Mouse (Mus musculus) megakaryocyte, embryonic 14.5 days (primary cell): Measurements from ENCODE around the gene Obsl1. TPM values are rescaled to one million over a fixed set of nuclear protein-coding genes. Genes with fewer than 3 reads are reported as not detected.

Experiments used
- H3K27me3 ChIP-seq: replicated peaks from 2 replicates; pipeline ENCODE3; 2012; ENCODE audit warnings: inconsistent platforms
- H3K36me3 ChIP-seq: replicated peaks from 2 replicates; pipeline ENCODE3; 2012; ENCODE audit warnings: low read length, inconsistent platforms, mixed read lengths
- H3K4me1 ChIP-seq: 2 replicates; pipeline ENCODE4 v1.6.1; 2012; ENCODE audit warnings: inconsistent platforms
- H3K4me3 ChIP-seq: replicated peaks from 2 replicates; pipeline ENCODE3; 2012; ENCODE audit warnings: moderate library complexity, mild to moderate bottlenecking, inconsistent platforms
- H3K9me3 ChIP-seq: 2 replicates; pipeline ENCODE4 v1.6.1; 2012; ENCODE audit warnings: inconsistent platforms
- FLI1 ChIP-seq: IDR thresholded peaks from 2 replicates; pipeline ENCODE4 v1.6.1; 2012; ENCODE audit warnings: low read length, inconsistent platforms, mixed read lengths
- GATA1 ChIP-seq: IDR thresholded peaks from 3 replicates; pipeline ENCODE4 v1.6.1; 2012; ENCODE audit warnings: mixed read lengths, low read length, inconsistent platforms, borderline replicate concordance
- polyA plus RNA-seq: library from polyadenylated mRNA; stranded (reverse); fragments of >175 nt; gene quantifications from 2 replicates; pipeline ENCODE4 v1.2.3, GENCODE M21; 2012; ENCODE audit warnings: low replicate concordance; ENCODE audit not compliant: insufficient read depth

The Obsl1 gene
- polyA plus RNA-seq, 1 experiment, result 8.6 TPM

DNA sequence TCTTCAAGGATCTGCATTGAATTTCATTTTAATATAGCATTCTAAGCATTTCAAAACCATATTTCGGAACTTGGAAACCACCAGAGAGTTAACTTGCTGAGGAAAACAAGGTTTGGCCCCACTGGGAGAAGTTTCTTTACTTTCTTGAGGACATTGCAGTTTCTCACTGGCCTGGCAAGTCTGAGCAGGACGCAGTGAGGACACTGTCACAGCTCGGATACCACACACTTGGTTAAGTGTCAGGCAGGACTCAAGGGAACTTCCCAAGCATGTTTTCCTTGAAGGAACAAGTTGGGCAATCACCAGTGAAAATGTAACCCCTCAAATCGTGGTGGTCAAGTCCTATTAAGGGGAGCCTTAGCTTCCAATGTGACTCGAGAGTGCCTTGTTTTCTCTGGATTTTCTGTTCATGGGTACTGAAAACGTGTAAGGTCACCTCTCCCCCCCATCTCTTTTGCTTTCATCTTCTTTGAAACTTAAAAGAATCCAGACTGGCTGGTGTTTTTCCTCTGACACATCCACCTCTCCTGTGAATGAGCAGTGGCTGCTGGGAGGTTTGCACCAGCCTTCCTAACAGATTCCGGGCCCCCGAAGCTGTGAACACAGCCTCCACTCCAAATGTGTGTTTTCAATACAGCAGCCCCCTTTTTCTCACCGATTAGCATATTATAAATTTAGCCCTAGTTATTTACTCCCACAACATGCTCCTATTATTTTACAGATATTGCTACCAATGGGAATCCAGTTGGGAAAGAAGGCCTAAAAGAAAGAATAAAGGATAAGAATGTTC is 1.8 kb downstream of the Obsl1 start:
- Histone ChIP-seq H3K4me1 (peaks cover 18% of the 10 kb centered on the region), H3K36me3 (peaks cover 15% of the 10 kb centered on the region), H3K9me3 (no peaks in the 10 kb centered on the region), H3K27me3 (peaks cover 79% of the 10 kb centered on the region), H3K4me3 (no peak overlapping the region)
- TF ChIP-seq GATA1 (no peak), FLI1 (no peak)

DNA sequence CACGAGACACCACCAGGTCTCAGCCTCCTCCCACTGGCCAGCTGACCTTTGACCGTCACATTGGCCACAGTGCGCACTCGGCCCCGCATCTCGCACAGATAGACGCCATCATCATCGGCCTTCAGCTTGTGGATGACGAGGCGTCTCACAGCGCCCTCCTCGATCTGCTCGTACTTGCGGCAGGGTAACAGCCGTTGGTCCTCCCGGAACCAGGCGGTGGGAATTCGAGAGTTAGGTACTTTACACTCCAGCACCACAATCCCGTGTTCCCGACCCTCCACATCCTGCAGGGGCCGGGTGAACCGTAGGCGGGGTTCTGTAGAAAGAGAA is 2.6 kb downstream of the Obsl1 start:
- H3K27me3 ChIP-seq, result peaks cover 81% of the 10 kb centered on the region
- H3K9me3 ChIP-seq, result no peaks in the 10 kb centered on the region
- H3K36me3 ChIP-seq, result peaks cover 18% of the 10 kb centered on the region
- peaks cover 18% of the 10 kb centered on the region for H3K4me1 ChIP-seq
- TF ChIP-seq FLI1 (no peak), GATA1 (no peak)
- H3K4me3 ChIP-seq, result peak overlapping the region; percentile 50

DNA sequence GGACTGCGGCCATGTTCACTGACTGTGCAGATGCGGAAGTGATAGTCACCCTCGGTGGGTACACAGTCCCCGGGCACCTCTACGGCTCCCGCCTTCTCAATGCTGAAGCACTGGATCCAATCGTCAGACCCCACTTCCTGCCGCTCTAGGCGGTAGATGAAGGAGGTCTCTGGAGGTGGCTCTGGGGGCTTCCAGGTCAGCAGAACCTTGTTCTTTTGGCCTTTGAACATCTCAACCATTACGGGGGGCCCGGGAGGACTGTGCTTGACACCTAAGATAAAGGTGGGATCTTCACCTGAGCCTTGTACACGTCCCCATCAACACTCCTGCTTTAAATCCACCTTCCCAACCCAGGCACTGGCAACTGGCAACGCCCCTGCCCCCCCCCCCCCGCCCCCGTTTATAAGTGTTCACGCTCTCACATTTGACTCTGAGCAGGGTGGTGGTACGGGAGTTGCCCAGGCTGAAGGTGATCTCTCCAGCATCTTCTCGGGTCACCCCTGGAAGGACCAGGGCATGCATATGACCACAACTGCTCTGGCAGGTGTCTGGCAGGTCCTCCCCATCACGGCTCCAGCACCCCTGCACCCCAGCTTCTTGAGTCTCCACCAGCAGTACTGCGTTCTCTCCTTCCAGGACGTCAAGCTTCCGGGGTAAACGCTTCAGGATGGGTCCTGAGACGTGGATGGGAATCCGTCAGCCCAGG is 3.2 kb downstream of the Obsl1 start:
- no peaks in the 10 kb centered on the region for H3K9me3 ChIP-seq
- peaks cover 82% of the 10 kb centered on the region for H3K27me3 ChIP-seq
- peaks cover 18% of the 10 kb centered on the region for H3K4me1 ChIP-seq
- peaks cover 18% of the 10 kb centered on the region for H3K36me3 ChIP-seq
- peak overlapping the region; percentile 50 for H3K4me3 ChIP-seq
- TF ChIP-seq FLI1 (no peak), GATA1 (no peak)

DNA sequence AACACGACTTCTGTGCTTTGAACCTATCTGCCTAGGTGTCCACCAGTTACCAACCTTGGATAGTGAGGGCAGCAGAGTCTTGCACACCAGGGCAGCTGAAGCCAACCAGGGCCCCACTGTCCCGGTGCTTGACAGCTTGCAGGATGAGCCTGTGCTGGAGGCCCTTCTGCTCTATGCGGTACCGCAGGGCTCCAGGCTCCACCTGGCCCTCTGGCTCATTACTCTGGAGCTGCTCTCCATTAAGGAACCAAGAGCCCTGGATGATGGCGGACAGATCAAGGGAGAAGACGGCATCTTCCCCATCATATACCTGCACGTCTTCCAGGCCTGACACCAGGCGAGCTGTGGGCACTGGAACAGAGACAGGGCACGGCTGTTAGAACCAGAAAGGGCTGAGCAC is 4.3 kb downstream of the Obsl1 start:
- H3K27me3 ChIP-seq, result peaks cover 77% of the 10 kb centered on the region
- no peak overlapping the region for H3K4me3 ChIP-seq

DNA sequence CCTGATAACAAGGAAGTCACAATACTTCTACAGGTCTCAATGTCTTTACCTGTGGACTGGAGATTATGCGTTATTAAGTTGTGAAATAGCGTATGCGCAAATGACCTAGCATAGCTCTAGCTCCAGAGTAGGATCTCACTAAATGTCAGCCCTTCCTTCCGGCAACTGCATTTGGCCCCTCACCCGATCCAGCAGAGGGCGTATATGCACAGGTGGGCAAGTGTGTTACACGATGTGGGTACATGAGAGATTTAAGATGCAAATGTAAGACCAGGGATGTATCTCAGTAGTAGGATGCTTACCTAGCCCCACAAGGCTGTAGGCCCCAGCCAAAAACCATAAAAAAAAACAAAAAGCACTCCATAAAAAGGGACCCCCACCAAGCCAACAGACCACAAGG is 6.8 kb downstream of the Obsl1 start:
- Histone ChIP-seq H3K36me3 (peaks cover 25% of the 10 kb centered on the region), H3K4me3 (no peak overlapping the region), H3K4me1 (no peaks in the 10 kb centered on the region), H3K27me3 (peaks cover 77% of the 10 kb centered on the region), H3K9me3 (no peaks in the 10 kb centered on the region)
- TF ChIP-seq FLI1 (no peak), GATA1 (no peak)

More for the DNA sequence above, 4.3 kb downstream of the Obsl1 start:
- TF ChIP-seq FLI1 (no peak), GATA1 (no peak)
- Histone ChIP-seq H3K4me1 (peaks cover 18% of the 10 kb centered on the region), H3K36me3 (peaks cover 22% of the 10 kb centered on the region), H3K9me3 (no peaks in the 10 kb centered on the region)

DNA sequence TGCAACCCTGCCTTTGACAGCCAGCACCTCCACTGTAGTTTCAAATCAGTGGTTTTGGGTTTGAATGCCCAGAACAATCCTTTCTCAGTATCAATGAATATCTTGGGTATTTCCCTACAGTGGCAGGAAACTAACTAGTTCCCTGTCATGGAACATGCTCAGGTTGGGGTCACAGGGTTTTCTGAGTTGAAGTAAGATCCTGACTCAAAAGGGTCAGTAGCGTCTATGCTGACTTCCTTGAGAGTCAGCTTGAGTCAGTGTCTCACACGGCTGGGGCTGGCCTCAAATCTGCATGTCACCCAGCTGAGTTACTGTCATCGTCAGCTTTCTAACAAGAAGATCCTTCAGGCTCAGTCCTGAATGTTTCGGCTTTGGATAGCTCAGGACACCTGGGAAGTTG is 7.4 kb downstream of the Obsl1 start:
- Histone ChIP-seq H3K4me1 (no peaks in the 10 kb centered on the region), H3K27me3 (peaks cover 71% of the 10 kb centered on the region), H3K9me3 (no peaks in the 10 kb centered on the region), H3K36me3 (peaks cover 25% of the 10 kb centered on the region), H3K4me3 (no peak overlapping the region)
- TF ChIP-seq FLI1 (no peak), GATA1 (no peak)

DNA sequence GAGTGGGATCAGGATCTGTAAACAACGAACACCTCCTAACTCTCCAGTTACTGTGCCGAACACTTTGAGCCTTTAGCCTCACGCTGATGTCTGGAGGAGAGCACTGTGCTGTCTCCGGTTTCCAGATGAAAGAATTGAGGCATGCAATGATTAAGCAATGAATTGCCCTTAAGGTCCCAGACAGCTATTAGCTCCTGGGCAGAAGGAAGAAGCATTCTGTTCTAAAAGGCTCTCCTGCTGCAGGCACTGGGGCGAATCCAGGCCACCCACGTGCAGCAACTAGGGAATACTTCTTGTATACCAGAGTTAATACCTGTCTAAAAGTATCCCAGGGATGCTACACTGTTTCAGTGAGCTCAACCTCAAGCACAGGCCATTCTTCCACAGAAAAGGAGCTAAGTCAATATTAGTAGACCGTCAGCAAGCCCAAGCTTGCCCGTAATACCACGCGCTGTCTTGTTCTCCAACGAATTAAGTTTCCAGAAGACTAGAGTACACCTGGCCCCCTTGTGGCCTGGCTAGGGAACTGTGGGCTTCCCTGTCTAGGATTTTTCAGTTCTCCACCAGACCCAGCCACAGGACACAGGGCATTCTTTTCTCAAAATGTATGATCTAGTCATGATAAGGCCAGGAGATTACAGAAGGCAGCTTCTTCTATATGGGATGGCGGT is 11.2 kb downstream of the Obsl1 start:
- no peaks in the 10 kb centered on the region for H3K4me1 ChIP-seq
- no peak overlapping the region for H3K4me3 ChIP-seq
- no peak for TF ChIP-seq FLI1
- H3K27me3 ChIP-seq, result peaks cover 83% of the 10 kb centered on the region
- H3K36me3 ChIP-seq, result peaks cover 11% of the 10 kb centered on the region
- no peaks in the 10 kb centered on the region for H3K9me3 ChIP-seq

DNA sequence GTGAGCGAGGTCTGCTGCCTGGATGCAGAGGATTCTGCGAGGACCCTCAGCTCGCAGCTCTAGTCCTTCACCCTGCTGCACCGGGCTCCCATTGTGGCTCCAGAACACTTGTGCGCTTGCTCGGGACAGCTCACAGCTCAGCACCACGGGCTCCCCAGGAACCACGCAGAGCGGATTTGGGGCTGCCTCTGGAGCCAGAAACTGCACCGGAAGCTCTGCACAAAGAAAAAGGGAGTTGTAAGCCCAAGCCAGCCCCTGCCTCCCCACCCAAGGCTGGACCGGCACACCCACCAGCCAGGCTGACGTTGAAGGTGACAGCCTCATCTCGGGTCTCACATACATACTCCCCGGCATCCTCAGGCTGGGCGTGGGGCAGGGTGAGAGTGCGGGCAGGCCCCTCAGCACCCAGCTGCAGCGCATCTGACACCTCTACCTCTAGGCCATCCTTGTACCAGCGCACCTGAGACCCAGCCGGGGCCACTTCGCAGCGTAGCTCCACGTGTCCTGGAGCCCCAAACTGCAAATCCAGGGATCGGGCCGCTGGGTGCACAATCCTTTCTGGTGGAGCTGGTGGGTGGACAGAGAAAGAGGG is 13.6 kb downstream of the Obsl1 start:
- TF ChIP-seq GATA1 (no peak), FLI1 (no peak)
- no peaks in the 10 kb centered on the region for H3K9me3 ChIP-seq
- peaks cover 7% of the 10 kb centered on the region for H3K36me3 ChIP-seq
- H3K4me3 ChIP-seq, result no peak overlapping the region
- H3K4me1 ChIP-seq, result peaks cover 3% of the 10 kb centered on the region; the same call in 1 of the 2 replicates
- peaks cover 86% of the 10 kb centered on the region for H3K27me3 ChIP-seq

DNA sequence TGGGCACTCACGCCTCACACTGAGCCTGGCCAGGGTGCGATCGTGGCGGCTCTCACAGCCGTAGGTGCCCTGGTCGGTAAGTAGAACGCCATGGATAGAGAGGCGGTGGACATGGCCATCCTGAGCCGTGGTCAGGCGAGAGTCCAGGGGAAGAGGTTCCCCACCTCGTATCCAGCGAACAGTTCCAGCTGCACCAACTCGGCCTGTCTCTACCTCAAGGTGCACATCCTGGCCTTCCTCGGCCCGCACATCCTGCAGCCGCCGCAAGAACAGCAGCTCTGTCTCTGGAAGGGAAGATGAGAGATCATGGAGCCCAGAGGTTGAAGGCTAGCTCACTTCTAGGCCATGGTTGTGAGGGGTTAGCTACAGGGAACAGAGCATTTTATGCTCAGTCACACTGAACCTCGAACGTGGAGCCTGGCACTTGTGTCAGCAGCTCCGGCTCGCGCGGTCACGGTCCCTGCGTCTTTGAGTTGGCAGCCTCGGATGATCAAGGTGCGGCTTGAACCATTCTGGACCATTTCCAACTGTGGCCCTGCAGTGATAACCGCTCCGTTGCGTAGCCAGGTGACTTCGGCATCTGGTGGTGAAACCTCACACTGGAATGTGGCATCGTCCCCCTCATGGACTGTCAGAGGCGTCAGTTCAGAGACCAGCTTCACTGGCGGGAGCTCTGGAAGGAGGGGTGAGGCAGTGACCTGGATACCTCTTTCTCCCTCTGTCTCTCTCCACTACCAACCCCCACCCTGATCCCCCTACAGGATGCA is 15.3 kb downstream of the Obsl1 start:
- no peak for TF ChIP-seq FLI1
- TF ChIP-seq GATA1, result no peak
- H3K36me3 ChIP-seq, result no peaks in the 10 kb centered on the region
- peaks cover 90% of the 10 kb centered on the region for H3K27me3 ChIP-seq
- H3K4me3 ChIP-seq, result no peak overlapping the region
- no peaks in the 10 kb centered on the region for H3K9me3 ChIP-seq
- H3K4me1 ChIP-seq, result peaks cover 17% of the 10 kb centered on the region
